Mouse (Mus musculus) liver, postnatal 0 days (tissue): Measurements from ENCODE around the gene Olfr628. TPM values are rescaled to one million over a fixed set of nuclear protein-coding genes. Genes with fewer than 3 reads are reported as not detected.
A peak's percentile ranks its signal among the peaks of the same experiment; 100 is the strongest.
"Not testable (repeated sequence)": the region's sequence is repeated elsewhere in the genome, so short reads cannot be mapped to it uniquely, and the experiment has no call there.

Experiments
- ATAC-seq: fragments of 200-750 bp; cut with Nextera tagmentation; 2 replicates; pipeline ENCODE4 v1.8.0; 2017; ENCODE audit warnings: mild to moderate bottlenecking, moderate library complexity
- DNase-seq: peaks from one replicate; pipeline ENCODE4 v3.0.0-alpha.2; 2016
- H3K27ac ChIP-seq: fragments of 300-500 bp; sonication (generic); 2 replicates; pipeline ENCODE4 v1.5.1; 2014; ENCODE audit warnings: antibody characterized with exemption, moderate library complexity, mild to moderate bottlenecking, low read depth
- H3K27me3 ChIP-seq: fragments of 300-500 bp; sonication (generic); 2 replicates; pipeline ENCODE4 v1.6.1; 2014; ENCODE audit warnings: low read length, control low read depth, mixed read lengths; ENCODE audit not compliant: insufficient read depth
- H3K36me3 ChIP-seq: fragments of 300-500 bp; sonication (generic); replicated peaks from 2 replicates; pipeline ENCODE4 v1.6.1; 2014; ENCODE audit warnings: mild to moderate bottlenecking, control low read depth, low read length, moderate library complexity, mixed read lengths; ENCODE audit not compliant: insufficient read depth
- H3K4me1 ChIP-seq: fragments of 300-500 bp; sonication (generic); 2 replicates; pipeline ENCODE4 v1.6.1; 2014; ENCODE audit warnings: antibody characterized with exemption, mild to moderate bottlenecking, control low read depth; ENCODE audit not compliant: insufficient read depth
- H3K4me2 ChIP-seq: fragments of 300-500 bp; sonication (generic); 2 replicates; pipeline ENCODE4 v1.6.1; 2014; ENCODE audit warnings: low read depth, mild to moderate bottlenecking, low read length, moderate library complexity, mixed read lengths
- H3K4me3 ChIP-seq: fragments of 300-500 bp; sonication (generic); 2 replicates; pipeline ENCODE4 v1.5.1; 2014; ENCODE audit warnings: low read depth, low read length
- H3K9ac ChIP-seq: fragments of 300-500 bp; sonication (generic); replicated peaks from 2 replicates; pipeline ENCODE4 v1.6.1; 2014; ENCODE audit warnings: mild to moderate bottlenecking, moderate library complexity
- H3K9me3 ChIP-seq: fragments of 300-500 bp; sonication (generic); 2 replicates; pipeline ENCODE4 v1.6.1; 2016; ENCODE audit warnings: mild to moderate bottlenecking, control low read depth, low read length, mixed read lengths
- CTCF ChIP-seq: sonication (generic); IDR thresholded peaks from 2 replicates; pipeline ENCODE4 v1.5.1; 2016; ENCODE audit warnings: antibody characterized with exemption, low read depth
- EP300 ChIP-seq: IDR thresholded peaks from 2 replicates; pipeline ENCODE4 v1.6.1; 2016; ENCODE audit warnings: antibody characterized with exemption, low read depth, mild to moderate bottlenecking
- WGBS: fragments of 180-500 bp; shearing (Covaris S2); extraction: QIAGEN DNeasy Blood & Tissue Kit; methylation state at CpG from one replicate; pipeline ENCODE4 v1.1.7; 2014; ENCODE audit not compliant: insufficient replicate concordance; 5-methylcytosine and 5-hydroxymethylcytosine counted together
- polyA plus RNA-seq: library from polyadenylated mRNA; unstranded; fragments of >200 nt; fragmentation: Nextera tagmentation; extraction: Ambion mirVana; gene quantifications from 2 replicates; pipeline ENCODE4 v1.2.1, GENCODE M21; 2015

The Olfr628 gene
- polyA plus RNA-seq, result not detected in 2 replicates

DNA sequence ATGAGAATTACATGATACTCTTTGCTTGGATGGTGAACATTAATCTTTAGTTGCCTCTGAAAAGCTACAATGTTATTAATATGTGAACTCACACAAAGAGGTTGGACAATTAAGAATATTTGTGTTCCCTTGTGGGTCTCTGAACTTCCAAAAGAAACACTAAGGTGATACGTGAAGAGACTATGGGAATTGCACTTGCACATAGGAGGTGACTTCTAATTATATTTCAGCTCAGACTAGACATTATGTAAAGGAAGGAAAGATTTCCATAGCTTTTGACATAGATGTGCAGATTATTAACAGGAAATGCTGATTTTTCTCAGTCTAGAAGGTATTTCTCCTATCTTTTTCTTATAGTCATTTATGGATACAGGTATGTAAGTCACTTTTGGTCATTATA is at the start of gene Olfr628:
TSS of gene Olfr628 (plus strand) at position 301 of the 400 bp plus-strand sequence.
- Histone ChIP-seq H3K27me3 (no peaks in the 10 kb centered on the region), H3K36me3 (no peaks in the 10 kb centered on the region), H3K4me2 (no peak within 1 kb of the TSS), H3K9me3 (no peaks in the 10 kb centered on the region), H3K4me1 (no peaks in the 10 kb centered on the region), H3K9ac (no peak within 1 kb of the TSS), H3K4me3 (no peak within 1 kb of the TSS), H3K27ac (no peak within 1 kb of the TSS)
- DNase-seq, result no peak
- WGBS, result 82% methylated on average over 1 of the region's 1 CpGs
- TF ChIP-seq EP300 (no peak), CTCF (no peak)
- no peak for ATAC-seq

DNA sequence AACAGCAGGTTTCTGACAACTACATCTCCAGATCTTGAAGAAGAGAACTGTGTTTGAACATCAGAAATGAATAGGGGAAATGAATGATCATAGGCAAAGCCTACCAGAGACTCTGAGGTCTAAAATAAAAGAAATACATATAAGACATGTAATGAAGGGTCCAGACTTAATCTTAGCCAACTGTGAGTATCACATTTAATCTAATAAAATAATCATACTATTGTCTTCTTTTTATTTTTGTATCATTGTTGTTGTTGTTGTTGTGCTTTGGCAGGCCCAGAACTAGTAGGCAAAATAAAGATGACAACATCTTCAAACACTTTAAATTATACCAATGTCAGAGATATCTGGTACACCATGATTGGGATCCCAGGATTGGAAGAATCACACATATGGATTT is 47.8 kb upstream of the Olfr628 start, which contains the start of gene Olfr625-ps1:
TSS of gene Olfr625-ps1 (plus strand) at position 301 of the 400 bp plus-strand sequence.
- Histone ChIP-seq H3K4me3 (no peak within 1 kb of the TSS), H3K36me3 (no peaks in the 10 kb centered on the region), H3K27me3 (no peaks in the 10 kb centered on the region), H3K4me1 (no peaks in the 10 kb centered on the region), H3K4me2 (no peak within 1 kb of the TSS), H3K9me3 (no peaks in the 10 kb centered on the region), H3K27ac (no peak within 1 kb of the TSS), H3K9ac (no peak within 1 kb of the TSS)
- TF ChIP-seq CTCF, result no peak
- TF ChIP-seq EP300, result no peak
- no peak for ATAC-seq
- no peak for DNase-seq

DNA sequence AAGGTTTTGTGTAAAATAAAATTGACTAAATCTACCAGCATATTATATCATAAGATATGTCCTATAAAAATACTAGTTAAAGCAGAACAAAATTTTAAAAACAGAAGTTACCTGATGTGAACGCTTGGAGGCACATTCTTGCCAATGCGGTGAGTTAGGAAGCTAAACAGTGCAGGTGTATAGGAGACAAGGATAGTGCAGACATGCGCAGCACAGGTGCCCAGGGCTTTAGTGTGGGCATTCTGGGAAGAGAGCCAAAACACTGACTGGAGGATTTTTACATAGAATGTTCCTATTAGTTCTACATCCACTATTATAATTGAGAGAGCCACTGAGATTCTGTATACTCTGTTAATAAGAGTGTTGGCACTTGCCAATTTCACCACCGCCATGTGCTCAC is 30.7 kb upstream of the Olfr628 start:
- Histone ChIP-seq H3K27me3 (no peaks in the 10 kb centered on the region), H3K9ac (no peak overlapping the region), H3K4me1 (no peaks in the 10 kb centered on the region), H3K27ac (no peak overlapping the region), H3K36me3 (no peaks in the 10 kb centered on the region), H3K9me3 (no peaks in the 10 kb centered on the region), H3K4me2 (no peak overlapping the region), H3K4me3 (no peak overlapping the region)
- DNase-seq, result no peak
- TF ChIP-seq CTCF, result no peak
- no peak for TF ChIP-seq EP300
- no peak for ATAC-seq
- WGBS, result 84% methylated on average over 4 of the region's 4 CpGs

DNA sequence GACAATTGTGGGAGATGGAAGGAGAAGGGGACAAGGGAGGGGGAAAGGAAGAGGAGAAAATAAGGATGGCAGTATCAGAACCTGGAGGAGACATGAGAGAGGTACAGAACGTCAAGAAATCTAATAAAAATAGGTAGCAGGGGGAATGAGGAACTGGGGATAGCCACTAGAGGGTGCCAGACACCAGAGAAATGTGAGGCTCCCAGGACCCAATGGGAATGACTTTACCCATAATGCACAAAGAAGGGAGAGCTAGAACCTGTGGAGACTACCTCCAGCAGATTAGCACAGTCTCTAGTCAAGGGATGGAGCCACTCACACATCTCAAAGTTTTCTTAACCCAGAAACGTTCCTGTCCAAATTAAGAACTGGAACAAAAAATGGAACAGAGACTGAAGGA is 18.1 kb upstream of the Olfr628 start:
- Histone ChIP-seq H3K27ac (no peak overlapping the region), H3K27me3 (no peaks in the 10 kb centered on the region), H3K36me3 (no peaks in the 10 kb centered on the region), H3K4me3 (no peak overlapping the region), H3K4me2 (no peak overlapping the region), H3K9ac (no peak overlapping the region), H3K9me3 (no peaks in the 10 kb centered on the region), H3K4me1 (no peaks in the 10 kb centered on the region)
- TF ChIP-seq CTCF (peak; percentile 77), EP300 (no peak)
- DNase-seq, result peak; percentile 50
- peak; percentile 25; the same call in 1 of the 2 replicates for ATAC-seq
- 28% methylated on average over 2 of the region's 2 CpGs for WGBS

DNA sequence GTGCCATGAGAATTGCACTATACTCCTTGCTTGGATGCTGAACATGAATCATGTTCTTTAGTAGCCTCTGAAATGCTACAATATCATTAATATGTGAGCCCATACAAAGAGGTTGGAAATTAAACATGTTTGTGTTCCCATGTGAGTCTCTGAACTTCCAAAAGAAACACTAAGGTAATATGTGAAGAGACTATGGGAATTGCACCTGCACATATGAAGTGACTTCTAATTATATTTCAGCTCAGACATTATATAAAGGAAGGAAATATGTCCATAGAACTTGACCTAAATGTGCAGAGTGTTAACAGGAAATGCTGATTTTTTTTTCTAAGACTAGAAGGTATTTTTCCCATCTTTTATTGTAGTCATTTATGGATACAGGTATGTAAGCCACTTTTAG is 15.8 kb upstream of the Olfr628 start, which contains the start of gene Olfr243:
TSS of gene Olfr243 (plus strand) at position 301 of the 400 bp plus-strand sequence.
- Histone ChIP-seq H3K4me2 (no peak within 1 kb of the TSS), H3K36me3 (no peaks in the 10 kb centered on the region), H3K4me1 (no peaks in the 10 kb centered on the region), H3K4me3 (no peak within 1 kb of the TSS), H3K27me3 (no peaks in the 10 kb centered on the region), H3K27ac (no peak within 1 kb of the TSS), H3K9ac (no peak within 1 kb of the TSS), H3K9me3 (no peaks in the 10 kb centered on the region)
- TF ChIP-seq EP300 (no peak), CTCF (no peak)
- ATAC-seq (no peak), DNase-seq (no peak)

DNA sequence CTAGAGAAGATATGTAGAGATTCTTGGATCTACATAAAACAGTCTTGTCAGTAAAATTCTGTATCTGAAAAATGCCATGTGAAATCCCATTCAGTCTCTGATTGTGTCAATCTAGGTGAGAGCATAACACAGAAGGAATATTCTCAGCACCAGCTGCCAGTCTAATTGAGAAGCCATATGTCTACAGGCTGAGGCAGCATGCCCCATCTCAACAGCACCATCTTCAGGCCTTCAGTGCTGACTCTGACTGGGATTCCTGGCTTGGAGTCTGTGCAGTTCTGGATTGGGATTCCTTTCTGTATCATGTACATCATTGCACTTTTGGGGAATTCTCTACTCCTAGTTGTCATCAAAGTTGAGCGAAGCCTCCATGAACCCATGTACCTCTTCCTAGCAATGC is 13.8 kb upstream of the Olfr628 start:
- H3K9me3 ChIP-seq, H3K36me3 ChIP-seq, DNase-seq, H3K4me3 ChIP-seq, H3K9ac ChIP-seq, ATAC-seq, H3K4me1 ChIP-seq, H3K27ac ChIP-seq, H3K27me3 ChIP-seq, H3K4me2 ChIP-seq: not testable (repeated sequence)
- 81% methylated on average over 1 of the region's 1 CpGs for WGBS

DNA sequence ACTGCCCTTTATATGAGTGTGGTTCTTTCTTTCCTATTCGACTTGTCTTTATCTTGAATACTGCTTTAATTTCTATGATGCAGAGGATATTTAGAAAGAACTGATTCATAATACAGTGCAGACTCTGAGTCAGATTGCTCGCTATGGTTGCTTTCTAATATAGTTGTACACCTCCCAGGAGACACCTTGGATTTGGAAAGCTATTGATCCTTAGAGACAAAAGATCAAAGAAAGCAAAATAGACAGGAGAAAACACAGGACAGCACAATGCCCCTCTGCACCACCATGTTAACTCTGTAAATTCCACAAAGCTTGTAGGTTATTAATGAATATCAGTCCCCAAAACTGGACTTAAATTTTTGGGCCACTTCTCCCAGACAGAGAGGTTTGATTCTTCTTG is 14.7 kb downstream of the Olfr628 start, which contains the start of gene Olfr629:
TSS of gene Olfr629 (minus strand) at position 101 of the 400 bp plus-strand sequence.
- Histone ChIP-seq H3K4me2 (no peak within 1 kb of the TSS), H3K4me3 (no peak within 1 kb of the TSS), H3K9ac (no peak within 1 kb of the TSS), H3K27ac (no peak within 1 kb of the TSS), H3K4me1 (no peaks in the 10 kb centered on the region), H3K9me3 (no peaks in the 10 kb centered on the region), H3K27me3 (no peaks in the 10 kb centered on the region), H3K36me3 (no peaks in the 10 kb centered on the region)
- DNase-seq (no peak), ATAC-seq (no peak)
- WGBS, result 70% methylated on average over 2 of the region's 2 CpGs
- no peak for TF ChIP-seq CTCF
- no peak for TF ChIP-seq EP300
